Mouse (Mus musculus) liver, postnatal 0 days (tissue): Measurements from ENCODE around the gene Rnd2.
"Not testable (repeated sequence)": the region's sequence is repeated elsewhere in the genome, so short reads cannot be mapped to it uniquely, and the experiment has no call there.

ENCODE experiments used
- CTCF ChIP-seq: sonication (generic); IDR thresholded peaks from 2 replicates; pipeline ENCODE4 v1.5.1; 2016; ENCODE audit warnings: antibody characterized with exemption, low read depth
- EP300 ChIP-seq: IDR thresholded peaks from 2 replicates; pipeline ENCODE4 v1.6.1; 2016; ENCODE audit warnings: antibody characterized with exemption, low read depth, mild to moderate bottlenecking

DNA sequence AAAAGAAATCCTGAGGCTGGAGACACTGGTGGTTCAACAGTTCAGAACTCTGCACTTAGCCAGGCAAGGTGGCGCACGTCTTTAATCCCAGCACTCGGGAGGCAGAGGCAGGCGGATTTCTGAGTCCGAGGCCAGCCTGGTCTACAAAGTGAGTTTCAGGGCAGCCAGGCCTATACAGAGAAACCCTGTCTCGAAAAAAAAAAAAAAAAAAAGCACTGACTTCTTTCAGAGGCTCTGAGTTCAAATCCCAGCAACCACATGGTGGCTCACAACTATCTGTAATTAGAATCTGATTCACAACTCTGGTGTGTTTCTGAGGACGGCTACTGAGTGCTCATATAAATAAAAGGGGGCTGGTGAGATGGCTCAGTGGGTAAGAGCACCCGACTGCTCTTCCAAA is 17.9 kb upstream of the Rnd2 start:
- TF ChIP-seq CTCF, EP300: not testable (repeated sequence)
